Mouse (Mus musculus) CH12F3 (cell line): Measurements from ENCODE around the gene Ube2b.

Experiments
- in situ Hi-C: fragments of 300-500 bp; cut with MboI; formaldehyde crosslinking; loops from 2 replicates; pipeline ENCODE4 v1.14.3; 2020; ENCODE audit warnings: low sequenced_read_pairs

Ube2b gene

GRCm38 (mm10) chr11:52000290-52000962, at the start of gene Ube2b:
Ube2b (minus strand) TSS chr11:52000762.
- in situ Hi-C loops: no loop called here

GRCm38 (mm10) chr11:52046446-52047165, 46.0 kb upstream of the Ube2b start:
- in situ Hi-C loops: no loop called here

- in situ Hi-C loops: no loop called here
Measured at GRCm38 (mm10) chr11:52044156-52044555, 43.6 kb upstream of the Ube2b start.

GRCm38 (mm10) chr11:52043224-52043623, 42.7 kb upstream of the Ube2b start:
- in situ Hi-C loops: no loop called here

GRCm38 (mm10) chr11:52037659-52038058, 37.1 kb upstream of the Ube2b start:
- in situ Hi-C loops: no loop called here

GRCm38 (mm10) chr11:52035905-52036304, 35.3 kb upstream of the Ube2b start:
- in situ Hi-C loops: no loop called here

- in situ Hi-C loops: no loop called here
Measured at GRCm38 (mm10) chr11:52033953-52034352, 33.4 kb upstream of the Ube2b start.

GRCm38 (mm10) chr11:52032356-52032755, 31.8 kb upstream of the Ube2b start:
- in situ Hi-C loops: no loop called here

- in situ Hi-C loops: no loop called here
Measured at GRCm38 (mm10) chr11:52018217-52018616, 17.7 kb upstream of the Ube2b start.

GRCm38 (mm10) chr11:52011541-52011940, 11.0 kb upstream of the Ube2b start:
- in situ Hi-C loops: no loop called here

GRCm38 (mm10) chr11:52011011-52011410, 10.4 kb upstream of the Ube2b start:
- in situ Hi-C loops: no loop called here

GRCm38 (mm10) chr11:52005586-52005985, 5.0 kb upstream of the Ube2b start:
- in situ Hi-C loops: no loop called here

- in situ Hi-C loops: no loop called here
Measured at GRCm38 (mm10) chr11:52003772-52004528, 3.4 kb upstream of the Ube2b start, which contains the start of gene Cdkl3. Cdkl3 (plus strand) TSS chr11:52004221.

- in situ Hi-C loops: no loop called here
Measured at GRCm38 (mm10) chr11:52003505-52003771, 2.9 kb upstream of the Ube2b start.

GRCm38 (mm10) chr11:52002842-52003504, 2.4 kb upstream of the Ube2b start:
- in situ Hi-C loops: no loop called here

GRCm38 (mm10) chr11:52001861-52002260, 1.3 kb upstream of the Ube2b start:
- in situ Hi-C loops: no loop called here

GRCm38 (mm10) chr11:52001341-52001740, 779 bp upstream of the Ube2b start:
- in situ Hi-C loops: no loop called here

- in situ Hi-C loops: no loop called here
Measured at GRCm38 (mm10) chr11:51999611-52000289, 812 bp downstream of the Ube2b start.

GRCm38 (mm10) chr11:51971644-51972043, 28.9 kb downstream of the Ube2b start:
- in situ Hi-C loops: no loop called here

- in situ Hi-C loops: no loop called here
Measured at GRCm38 (mm10) chr11:51969511-51969910, 31.1 kb downstream of the Ube2b start.

GRCm38 (mm10) chr11:51968896-51969295, 31.7 kb downstream of the Ube2b start:
- in situ Hi-C loops: no loop called here
